Mouse (Mus musculus) MEL (cell line): ENCODE measurements at regions not wholly inside any gene's neighbourhood (a gene's known extent, or its start where the extent isn't known, plus 50 kb on each side); places are given as distances from the start of the nearest gene placed in this dataset.

Source experiments
- E2F4 ChIP-seq: IDR thresholded peaks from 2 replicates; pipeline ENCODE4 v1.6.1; 2011; ENCODE audit warnings: low read depth, low read length, improper control_type of control experiment, borderline replicate concordance
- TCF12 ChIP-seq: IDR thresholded peaks from 2 replicates; pipeline ENCODE4 v1.6.1; 2014; ENCODE audit warnings: low read depth, mild to moderate bottlenecking, inconsistent platforms, low read length, improper control_type of control experiment, moderate library complexity
- USF1 ChIP-seq: IDR thresholded peaks from 2 replicates; pipeline ENCODE4 v1.6.1; 2014; ENCODE audit warnings: low read depth, mild to moderate bottlenecking, inconsistent platforms, low read length, improper control_type of control experiment, moderate library complexity

GRCm38 (mm10) chr3:53735147-53735546, 78.0 kb upstream of the Frem2 start:
- TF ChIP-seq E2F4 (no peak), TCF12 (no peak), USF1 (no peak)
